Mouse (Mus musculus) gastrocnemius, adult 18-20 months (tissue): ENCODE data around the gene Hmgn1. TPM values are rescaled to one million over a fixed set of nuclear protein-coding genes. Genes with fewer than 3 reads are reported as not detected.

ENCODE experiments used
- total RNA-seq, 2 experiments: library from RNA; stranded (reverse); gene quantifications; 2 replicates each; pipeline ENCODE4 v1.2.3; 2021

Gene Hmgn1
- total RNA-seq, 2 experiments from 2014 or later = 22.7 to 33.2 TPM

Other genes with a start within 250 kb of the Hmgn1 start
- gene Psmg1, start 136.8 kb downstream of the Hmgn1 start, total RNA-seq = 10 to 100 TPM; 11.6 to 12.3 TPM
- gene Brwd1, start 45.2 kb downstream of the Hmgn1 start, total RNA-seq = 10 to 100 TPM; 48.7 to 51.2 TPM
- 10 to 100 TPM; 12.6 to 13.0 TPM for gene Wrb, start 17.7 kb upstream of the Hmgn1 start, total RNA-seq
- gene Lca5l, start 64.5 kb upstream of the Hmgn1 start, total RNA-seq = under 1 TPM; 0.55 to 0.73 TPM
- 1,000 to 10,000 TPM in 1 of 2 experiments, 100 to 1,000 TPM in 1; 908 to 1,105 TPM for gene Sh3bgr, start 72.7 kb upstream of the Hmgn1 start, total RNA-seq
- not detected for gene B3galt5, start 108.1 kb upstream of the Hmgn1 start, total RNA-seq